Mouse (Mus musculus) neural tube, embryonic 10.5 days (tissue): Measurements from ENCODE around the gene Csn1s2b.
"Not testable (repeated sequence)": the region's sequence is repeated elsewhere in the genome, so short reads cannot be mapped to it uniquely, and the experiment has no call there.

Source experiments
- DNase-seq: peaks from one replicate; pipeline ENCODE4 v3.0.0-alpha.2; 2017; ENCODE audit warnings: low spot score; ENCODE audit errors: extremely low spot score

The Csn1s2b gene

DNA sequence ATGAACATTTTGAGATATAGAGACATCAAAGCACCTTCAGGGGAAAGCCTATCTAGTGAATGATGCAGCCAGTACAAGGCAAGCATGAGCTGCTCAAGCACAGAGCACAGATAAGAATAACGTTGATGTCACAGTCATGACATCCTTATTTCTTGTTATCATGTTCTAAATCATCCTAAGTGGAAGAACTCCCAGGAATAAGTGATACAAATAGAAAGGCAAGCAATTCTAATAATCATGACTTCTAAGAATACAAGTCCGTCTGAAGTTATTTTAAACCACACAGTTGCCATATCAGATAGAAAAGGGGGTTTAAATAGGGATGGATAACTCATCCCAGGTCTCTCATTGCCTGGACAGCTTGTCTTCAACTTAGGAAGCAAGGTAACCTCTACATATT lies at the start of gene Csn1s2b:
Gene Csn1s2b (plus strand): TSS at position 301 of the 400 bp plus-strand sequence.
- DNase-seq: no peak

DNA sequence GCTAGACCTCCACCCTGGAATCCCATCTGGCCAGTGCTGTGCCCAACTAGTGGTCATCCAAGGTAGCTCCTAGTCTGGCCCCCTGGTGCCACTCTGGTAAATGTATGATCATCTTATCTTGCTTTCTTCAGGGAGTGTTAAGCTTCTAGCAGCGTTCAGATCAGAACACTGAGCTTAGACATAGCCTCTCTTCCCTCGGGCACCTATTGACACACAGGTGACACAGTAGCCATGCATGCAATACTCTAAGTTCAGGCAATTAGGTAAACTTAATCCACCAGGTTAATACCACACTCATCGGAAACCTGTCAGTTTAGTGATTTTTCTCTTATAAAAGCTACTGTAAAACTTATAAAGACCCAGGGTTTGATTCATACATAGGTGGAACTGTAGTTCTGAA lies 43.3 kb upstream of the Csn1s2b start:
- no peak for DNase-seq

DNA sequence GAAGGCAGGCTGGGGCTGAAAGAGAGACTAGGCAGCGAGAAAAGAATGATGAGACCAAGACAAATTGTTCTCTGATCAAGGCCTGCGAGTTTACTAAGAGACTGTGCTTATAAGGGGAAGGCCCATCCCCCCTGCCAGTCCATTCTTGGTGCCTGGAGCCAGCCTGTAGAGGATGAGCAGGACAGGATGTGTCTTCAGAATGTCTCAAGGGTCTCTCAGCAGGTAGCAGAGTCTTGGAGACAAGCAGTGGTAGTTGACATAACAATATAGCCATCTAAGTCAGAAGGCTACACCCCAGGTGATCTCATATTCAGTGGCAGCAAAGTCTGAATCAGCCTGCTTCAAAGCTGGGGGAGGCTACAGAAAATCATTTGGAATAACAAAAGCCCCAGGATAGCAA lies 35.7 kb upstream of the Csn1s2b start:
- not testable (repeated sequence) for DNase-seq

DNA sequence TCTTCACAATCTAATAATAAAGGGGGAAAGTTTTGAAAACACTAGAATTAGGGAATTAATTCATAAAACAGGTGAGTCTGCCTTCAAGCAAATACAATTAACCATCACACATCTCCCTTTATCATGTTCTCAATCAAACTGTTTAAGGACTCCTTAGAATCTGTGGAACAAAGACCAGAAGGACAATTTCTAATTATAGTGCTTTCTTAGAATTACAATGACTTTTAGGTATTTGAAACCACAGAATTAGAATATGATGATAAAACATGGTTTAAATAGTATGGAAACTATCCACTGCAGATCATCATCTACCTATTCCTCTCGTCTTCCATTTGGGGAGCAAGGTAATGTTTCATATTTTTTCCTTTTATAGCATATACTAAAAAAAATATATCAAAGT lies 33.6 kb upstream of the Csn1s2b start, which contains the start of gene Csn1s2a:
Gene Csn1s2a (plus strand): TSS at position 301 of the 400 bp plus-strand sequence.
- DNase-seq: no peak

DNA sequence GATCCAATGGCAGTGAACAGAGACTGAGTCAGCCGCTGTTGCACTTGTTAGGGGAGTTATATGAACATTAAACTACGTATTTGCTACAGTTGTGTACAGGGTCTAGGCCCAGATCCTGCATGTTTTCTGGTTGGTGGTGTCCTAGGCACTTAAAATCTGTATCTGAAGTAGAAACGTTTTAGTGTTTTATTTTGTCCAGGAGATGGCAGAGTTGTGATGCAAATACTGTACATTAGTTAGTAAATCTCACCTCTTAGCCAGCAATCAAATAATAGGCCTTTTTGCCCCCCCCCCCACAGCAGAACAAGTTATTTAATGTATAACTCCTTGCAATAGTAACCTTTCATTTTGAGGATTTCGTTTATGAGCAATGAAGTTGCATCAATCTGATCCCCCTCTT lies 25.2 kb upstream of the Csn1s2b start:
- DNase-seq: no peak

DNA sequence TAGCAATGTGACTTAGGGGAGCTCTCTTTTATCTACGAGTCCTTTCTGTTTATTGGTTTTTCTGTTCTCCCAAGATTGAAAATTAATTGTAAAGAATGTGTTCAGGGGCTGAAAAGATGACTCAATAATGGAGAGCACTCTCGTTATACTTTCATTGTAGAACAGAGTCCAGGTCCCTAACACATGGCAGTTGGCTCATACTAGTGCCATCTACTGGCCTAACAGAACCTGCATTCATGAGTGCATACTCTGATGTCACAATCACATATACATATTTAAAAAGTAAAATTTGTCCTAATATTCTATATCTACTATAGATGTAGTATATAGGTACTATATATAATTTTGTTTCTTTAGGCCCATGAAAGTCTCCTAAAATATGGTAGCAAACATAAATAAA lies 1.4 kb downstream of the Csn1s2b start:
- no peak for DNase-seq

DNA sequence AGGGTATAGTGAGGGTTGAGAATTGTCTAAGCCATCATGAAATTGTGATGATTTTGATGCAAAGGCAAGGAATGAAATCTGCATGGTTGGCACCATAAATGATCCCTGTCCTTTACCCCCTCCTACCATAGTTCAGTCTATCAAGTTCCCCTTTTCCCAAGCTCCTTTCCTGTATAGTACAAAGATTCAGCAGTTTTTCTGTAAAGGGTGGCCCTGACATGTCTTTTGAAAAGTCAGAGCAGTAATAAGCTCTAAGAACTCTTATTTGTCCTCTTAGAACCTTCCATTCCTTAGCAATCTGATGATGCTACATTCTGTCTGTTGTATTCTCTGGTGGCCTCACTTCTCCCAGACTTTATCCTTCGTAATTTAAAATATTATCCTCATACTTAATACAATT lies 17.5 kb downstream of the Csn1s2b start, which contains the start of gene Prr27:
Gene Prr27 (plus strand): TSS at position 301 of the 400 bp plus-strand sequence.
- DNase-seq: no peak

DNA sequence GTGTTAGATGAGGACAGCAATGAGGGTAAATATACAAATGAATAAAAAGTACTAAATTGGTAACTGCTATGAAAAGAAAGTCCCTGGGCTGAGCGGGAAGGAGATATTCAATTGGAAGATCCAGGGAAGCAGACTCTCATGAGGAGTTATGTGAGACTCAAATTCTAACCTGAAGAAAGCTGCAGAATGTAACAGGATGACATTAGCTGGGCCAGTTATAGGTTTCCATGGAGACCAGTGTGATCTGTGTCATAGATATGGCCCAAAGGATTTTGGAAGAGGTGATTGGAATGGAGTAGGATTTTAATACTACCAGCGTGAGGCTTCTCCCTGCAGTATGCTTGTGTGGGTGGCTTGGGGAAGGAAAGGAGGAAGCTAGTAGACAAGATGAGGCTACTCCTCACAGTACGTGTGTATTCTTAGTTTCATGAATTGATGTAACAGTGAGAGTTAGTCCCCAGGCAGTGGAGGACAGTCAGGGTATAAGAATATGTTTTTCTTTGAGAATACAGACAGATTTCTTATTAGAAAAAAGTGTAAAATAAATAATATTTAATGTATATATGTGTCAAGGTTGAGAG lies 47.3 kb downstream of the Csn1s2b start:
- DNase-seq: no peak

DNA sequence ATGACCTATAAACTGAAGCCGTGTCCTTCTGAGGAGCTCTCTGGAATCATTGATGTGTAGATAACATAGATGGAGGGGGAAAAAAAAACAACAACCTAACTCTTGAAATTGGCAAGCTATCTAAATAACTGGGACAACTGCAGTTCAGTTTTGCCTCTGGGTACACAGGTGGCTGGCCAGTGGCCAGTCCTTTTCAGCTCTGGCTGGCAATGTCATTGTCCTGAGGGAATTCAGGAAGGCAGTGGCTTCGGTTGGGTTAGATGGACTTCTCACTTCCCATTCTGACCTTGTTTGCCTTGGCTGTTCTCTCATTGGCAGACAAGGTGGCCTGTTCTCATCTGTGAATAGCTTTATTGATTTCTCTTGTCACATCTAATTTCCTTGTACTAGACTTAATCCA lies 62.2 kb downstream of the Csn1s2b start:
- no peak for DNase-seq

DNA sequence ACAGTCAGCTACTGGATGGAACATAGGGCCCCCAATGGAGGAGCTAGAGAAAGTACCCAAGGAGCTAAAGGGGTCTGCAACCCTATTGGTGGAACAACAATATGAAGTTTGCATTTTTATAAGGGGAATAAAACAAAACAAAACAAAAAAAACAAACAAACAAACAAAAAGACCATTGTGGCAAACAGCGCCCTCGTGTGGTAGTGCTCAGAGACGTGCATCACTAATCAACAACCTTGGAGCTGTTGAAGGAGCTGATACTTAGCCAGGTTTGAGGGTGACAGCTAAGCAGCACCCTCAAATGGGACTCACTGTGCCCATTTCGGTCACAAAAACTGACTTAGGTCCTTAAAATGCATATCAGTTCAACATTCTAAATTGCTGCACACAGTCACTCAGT lies 63.5 kb downstream of the Csn1s2b start:
- no peak for DNase-seq
